Mouse (Mus musculus) MEL (cell line): ENCODE results near the gene Wnt7b. TPM values are rescaled to one million over a fixed set of nuclear protein-coding genes. Genes with fewer than 3 reads are reported as not detected.

Experiments used
- DNase-seq: peaks from one replicate; pipeline ENCODE4 v3.0.0; 2011; ENCODE audit warnings: low read depth, low spot score
- H3K27ac ChIP-seq: 2 replicates; pipeline ENCODE4 v1.5.1; 2012; ENCODE audit warnings: low read depth, mild to moderate bottlenecking, control low read depth, low read length, moderate library complexity; ENCODE audit not compliant: control insufficient read depth
- H3K27me3 ChIP-seq, 2 experiments: fragments of 150-350 bp in 1 of 2; sonication (generic) in 1 of 2; 2 replicates each; pipeline ENCODE4 v1.6.1; 2012; ENCODE audit warnings: low read length in 2 of 2, mild to moderate bottlenecking in 2 of 2, improper control_type of control experiment in 1 of 2, moderate library complexity in 1 of 2; ENCODE audit not compliant: insufficient read depth in 2 of 2, control insufficient read depth in 1 of 2
- H3K36me3 ChIP-seq, 2 experiments: 2 replicates each; pipeline ENCODE4 v1.6.1; 2012 to 2014; ENCODE audit warnings: low read length in 2 of 2, improper control_type of control experiment in 1 of 2, inconsistent platforms in 1 of 2, mild to moderate bottlenecking in 1 of 2; ENCODE audit not compliant: insufficient read depth in 2 of 2, control insufficient read depth in 1 of 2
- H3K4me1 ChIP-seq, 2 experiments: fragments of 150-350 bp in 1 of 2; sonication (generic) in 1 of 2; 2 replicates each; pipeline ENCODE4 v1.6.1; 2012; ENCODE audit warnings: low read length in 2 of 2, improper control_type of control experiment in 1 of 2, mild to moderate bottlenecking in 1 of 2; ENCODE audit not compliant: insufficient read depth in 2 of 2, control insufficient read depth in 1 of 2
- H3K4me3 ChIP-seq, 2 experiments: fragments of 150-350 bp in 1 of 2; sonication (generic) in 1 of 2; 2 replicates each; pipeline ENCODE4 v1.5.1; 2012; ENCODE audit warnings: low read depth in 2 of 2, low read length in 2 of 2, mild to moderate bottlenecking in 2 of 2, moderate library complexity in 2 of 2, control low read depth in 1 of 2, improper control_type of control experiment in 1 of 2; ENCODE audit not compliant: control insufficient read depth in 1 of 2, insufficient read depth in 1 of 2
- H3K79me2 ChIP-seq: 2 replicates; pipeline ENCODE4 v1.6.1; 2012; ENCODE audit warnings: mild to moderate bottlenecking, low read length, moderate library complexity; ENCODE audit not compliant: control insufficient read depth, poor library complexity, insufficient read depth
- H3K9ac ChIP-seq: 2 replicates; pipeline ENCODE4 v1.6.1; 2012; ENCODE audit warnings: low read depth, mild to moderate bottlenecking, control low read depth, low read length, moderate library complexity; ENCODE audit not compliant: control insufficient read depth, poor library complexity, severe bottlenecking
- H3K9me3 ChIP-seq: fragments of 150-350 bp; sonication (generic); replicated peaks from 2 replicates; pipeline ENCODE4 v1.6.1; 2012; ENCODE audit warnings: mild to moderate bottlenecking, low read length, improper control_type of control experiment, moderate library complexity; ENCODE audit not compliant: insufficient read depth
- E2F4 ChIP-seq: IDR thresholded peaks from 2 replicates; pipeline ENCODE4 v1.6.1; 2011; ENCODE audit warnings: low read depth, low read length, improper control_type of control experiment, borderline replicate concordance
- ELF1 ChIP-seq: IDR thresholded peaks from 2 replicates; pipeline ENCODE4 v1.6.1; 2014; ENCODE audit warnings: low read depth, mild to moderate bottlenecking, inconsistent platforms, low read length, improper control_type of control experiment, moderate library complexity
- EP300 ChIP-seq, 2 experiments: IDR thresholded peaks; 2 replicates each; pipeline ENCODE4 v1.6.1; 2011; ENCODE audit warnings: improper control_type of control experiment in 2 of 2, low read length in 2 of 2, low read depth in 1 of 2, mild to moderate bottlenecking in 1 of 2
- ETS1 ChIP-seq: IDR thresholded peaks from 2 replicates; pipeline ENCODE4 v1.6.1; 2012; ENCODE audit warnings: low read depth, mild to moderate bottlenecking, inconsistent platforms, low read length, improper control_type of control experiment, moderate library complexity
- GABPA ChIP-seq: IDR thresholded peaks from 2 replicates; pipeline ENCODE4 v1.6.1; 2012; ENCODE audit warnings: low read depth, mild to moderate bottlenecking, inconsistent platforms, low read length, improper control_type of control experiment, moderate library complexity
- HCFC1 ChIP-seq: IDR thresholded peaks from 2 replicates; pipeline ENCODE4 v1.6.1; 2012; ENCODE audit warnings: low read depth, mild to moderate bottlenecking, inconsistent platforms, low read length, improper control_type of control experiment, moderate library complexity
- MEF2A ChIP-seq: IDR thresholded peaks from 2 replicates; pipeline ENCODE4 v1.6.1; 2014; ENCODE audit warnings: low read depth, mild to moderate bottlenecking, inconsistent platforms, low read length, improper control_type of control experiment; ENCODE audit not compliant: poor library complexity, insufficient replicate concordance, severe bottlenecking; ENCODE audit errors: extremely low read depth
- MXI1 ChIP-seq: IDR thresholded peaks from 2 replicates; pipeline ENCODE4 v1.6.1; 2011; ENCODE audit warnings: mild to moderate bottlenecking, low read depth, low read length, improper control_type of control experiment
- MYC ChIP-seq: IDR thresholded peaks from 2 replicates; pipeline ENCODE4 v1.6.1; 2011; ENCODE audit warnings: low read depth, mild to moderate bottlenecking, low read length, improper control_type of control experiment, moderate library complexity
- POLR2AphosphoS5 ChIP-seq: IDR thresholded peaks from 2 replicates; pipeline ENCODE4 v1.6.1; 2012; ENCODE audit warnings: low read depth, borderline replicate concordance, mild to moderate bottlenecking, inconsistent platforms, low read length, moderate library complexity, mixed read lengths
- RAD21 ChIP-seq: IDR thresholded peaks from 2 replicates; pipeline ENCODE4 v1.6.1; 2011; ENCODE audit warnings: mild to moderate bottlenecking, low read depth, low read length, improper control_type of control experiment
- TAL1 ChIP-seq: IDR thresholded peaks from 2 replicates; pipeline ENCODE4 v1.6.1; 2012; ENCODE audit warnings: mild to moderate bottlenecking, inconsistent platforms, low read length, moderate library complexity, mixed read lengths
- ZC3H11A ChIP-seq: IDR thresholded peaks from 2 replicates; pipeline ENCODE4 v1.6.1; 2012; ENCODE audit warnings: low read depth, mild to moderate bottlenecking, inconsistent platforms, low read length, improper control_type of control experiment
- ZMIZ1 ChIP-seq: IDR thresholded peaks from 2 replicates; pipeline ENCODE4 v1.6.1; 2012; ENCODE audit warnings: low read depth, mild to moderate bottlenecking, inconsistent platforms, low read length, improper control_type of control experiment, moderate library complexity
- polyA plus RNA-seq, 2 experiments: library from polyadenylated mRNA; stranded (reverse) in 1 of 2; unstranded in 1 of 2; fragments of >175 nt in 1 of 2; fragments of >200 nt in 1 of 2; gene quantifications; 2 replicates each; pipeline versions ENCODE4 v1.2.1 to v1.2.4; 2012; ENCODE audit warnings: low replicate concordance in 2 of 2, low read depth in 1 of 2; ENCODE audit not compliant: insufficient read length in 2 of 2, insufficient read depth in 1 of 2, missing spikeins in 1 of 2
- total RNA-seq: library from RNA; depleted of rRNA; stranded (reverse); fragments of 300-350 nt; gene quantifications from 2 replicates; pipeline ENCODE4 v1.2.3, GENCODE M21; 2012

Wnt7b gene
- total and polyA plus RNA-seq, 3 experiments = not detected

DNA sequence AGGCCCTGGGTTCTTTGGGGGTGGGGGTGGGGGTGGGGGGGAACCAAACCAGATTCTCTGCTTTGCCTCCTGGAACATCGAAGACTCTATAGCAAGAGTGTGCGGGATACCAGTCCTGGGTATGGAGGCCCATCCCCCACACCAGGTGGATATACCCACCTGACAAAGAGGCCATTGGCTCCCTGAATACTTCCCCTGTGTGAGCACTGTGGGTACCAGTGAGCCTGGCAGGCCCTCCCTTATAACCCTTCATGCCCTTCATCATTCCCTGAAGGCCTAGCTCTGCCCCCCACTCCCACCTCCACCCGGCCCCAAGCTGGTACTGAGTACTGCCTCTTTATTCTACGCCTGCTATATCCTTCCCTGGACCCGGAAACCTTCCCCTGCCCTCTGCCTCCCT lies 19.7 kb upstream of the Wnt7b start:
- H3K9me3 ChIP-seq = no peaks in the 10 kb centered on the region
- TF ChIP-seq EP300 (IDR thresholded peaks at IDR 0.05; ENCODE audit: low read depth in 1 of 2, low read length in 2 of 2) (no peak), MYC (no peak), TAL1 (no peak), HCFC1 (no peak), ETS1 (no peak), E2F4 (no peak)
- DNase-seq = no peak
- H3K79me2 ChIP-seq = no peaks in the 10 kb centered on the region
- no peaks in the 10 kb centered on the region for H3K4me1 ChIP-seq
- no peak overlapping the region for H3K4me3 ChIP-seq
- H3K27ac ChIP-seq = no peak overlapping the region
- no peak overlapping the region for H3K9ac ChIP-seq
- H3K27me3 ChIP-seq = no peaks in the 10 kb centered on the region
- H3K36me3 ChIP-seq = no peaks in the 10 kb centered on the region

DNA sequence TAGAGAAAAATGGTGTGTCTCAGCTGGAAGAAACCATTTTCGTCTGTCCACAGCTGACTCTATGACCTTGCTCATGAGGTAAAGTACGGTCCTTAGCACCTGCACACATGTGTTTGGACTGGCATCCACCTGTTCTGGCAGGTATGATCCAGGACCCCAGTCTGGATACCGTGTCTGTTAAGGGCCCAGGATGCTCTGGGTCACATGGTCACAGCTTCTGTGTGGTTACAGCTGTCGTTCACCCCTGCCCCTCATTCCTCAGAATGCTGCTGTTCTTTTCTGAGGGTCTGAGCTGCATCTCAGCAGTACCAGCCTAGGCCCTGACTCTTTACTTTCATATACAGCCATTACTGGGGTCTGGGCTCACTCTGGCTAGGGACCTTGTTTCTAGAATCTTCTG lies 18.9 kb upstream of the Wnt7b start:
- no peaks in the 10 kb centered on the region for H3K4me1 ChIP-seq
- H3K36me3 ChIP-seq = no peaks in the 10 kb centered on the region
- no peak for DNase-seq
- no peaks in the 10 kb centered on the region for H3K9me3 ChIP-seq
- no peak overlapping the region for H3K27ac ChIP-seq
- H3K79me2 ChIP-seq = no peaks in the 10 kb centered on the region
- TF ChIP-seq TAL1 = no peak
- no peak for TF ChIP-seq POLR2AphosphoS5
- TF ChIP-seq ZMIZ1 = no peak
- TF ChIP-seq ZC3H11A = no peak
- no peak for TF ChIP-seq RAD21
- no peak for TF ChIP-seq ETS1
- no peak for TF ChIP-seq MEF2A
- no peak for TF ChIP-seq ELF1
- no peak for TF ChIP-seq E2F4
- no peaks in the 10 kb centered on the region for H3K27me3 ChIP-seq
- no peak overlapping the region for H3K9ac ChIP-seq
- no peak overlapping the region for H3K4me3 ChIP-seq

DNA sequence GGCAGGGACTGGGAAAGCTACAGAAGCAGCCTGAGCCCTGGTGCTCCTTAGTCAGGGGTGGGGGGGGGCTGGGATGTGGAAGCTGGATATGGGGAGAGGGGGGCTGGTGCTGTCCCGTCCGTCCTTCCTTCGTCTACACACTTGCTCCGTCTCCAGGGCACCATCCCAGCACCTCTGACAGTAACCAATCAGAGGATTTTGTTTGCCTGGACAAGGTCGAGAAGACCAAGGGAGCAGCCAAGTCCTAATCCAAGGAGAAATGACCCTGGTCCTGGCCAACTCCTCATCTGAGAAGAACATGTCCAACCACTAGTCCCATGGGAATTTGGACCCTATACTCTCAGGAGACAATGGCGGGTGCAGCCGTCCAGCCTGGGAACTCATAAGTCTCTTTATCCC lies 18.4 kb upstream of the Wnt7b start:
- DNase-seq = no peak
- Histone ChIP-seq H3K36me3 (no peaks in the 10 kb centered on the region), H3K27ac (no peak overlapping the region), H3K9me3 (no peaks in the 10 kb centered on the region), H3K79me2 (no peaks in the 10 kb centered on the region), H3K27me3 (no peaks in the 10 kb centered on the region), H3K4me1 (no peaks in the 10 kb centered on the region), H3K9ac (no peak overlapping the region), H3K4me3 (no peak overlapping the region)
- TF ChIP-seq MXI1 (no peak), GABPA (no peak)
